Comparison of ENCODE assay signal across 9 mouse cellular contexts in the genomic region with DNA sequence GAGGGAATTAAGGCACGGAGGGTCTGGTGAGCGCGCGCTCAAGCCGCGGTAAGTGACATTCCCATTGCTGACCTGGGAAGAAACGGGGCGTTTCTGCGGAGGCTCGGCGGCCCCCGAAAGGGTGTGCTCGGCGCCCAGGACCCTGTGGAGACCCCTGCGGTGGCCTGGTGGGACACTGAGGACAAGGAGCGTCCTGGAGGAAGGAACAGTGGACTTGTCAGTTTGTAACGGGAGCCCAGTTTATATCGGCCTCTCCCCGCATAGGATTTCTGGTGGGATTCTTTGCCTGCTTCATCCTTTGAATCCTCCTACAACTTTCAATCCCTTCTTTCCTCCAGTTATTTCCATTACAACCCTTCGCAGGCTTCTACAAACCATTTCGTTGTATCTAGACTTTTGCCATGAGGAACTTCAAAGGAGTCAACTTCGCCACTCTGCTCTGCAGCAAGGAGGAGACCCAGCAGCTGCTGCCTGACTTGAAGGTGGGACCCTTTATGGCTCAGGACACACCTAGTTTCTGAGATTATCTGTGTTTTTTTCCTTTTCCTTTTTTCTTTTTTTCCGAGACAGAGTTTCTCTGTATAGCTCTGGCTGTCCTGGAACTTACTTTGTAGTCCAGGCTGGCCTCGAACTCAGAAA. TPM values are rescaled to one million over a fixed set of nuclear protein-coding genes. Genes with fewer than 3 reads are reported as not detected.
DNase-seq lines count a peak whose midpoint lies in the region; ATAC-seq and TF ChIP-seq lines count a peak whose summit lies in the region.
"Had no signal": no experiment of that assay in that cellular context is flagged by ENCODE, and none has a peak within 500 bp of the region (broad histone marks: within the 10 kb centered on the region; RNA-seq: fewer than 3 reads in every experiment).

No protein-coding gene starts in this region.

- peak overlapping the region; percentile 57 for H3K9ac ChIP-seq in intestine, embryonic 15.5 days

- peak overlapping the region; percentile 48 for H3K4me3 ChIP-seq in left cerebral cortex, adult 2 months
- H3K4me3 ChIP-seq in embryonic facial prominence, embryonic 10.5 days: peak overlapping the region; percentile 89
- peak overlapping the region; percentile 71 for H3K4me3 ChIP-seq in intestine, embryonic 15.5 days (replicated peaks)

- TF ChIP-seq CTCF in left cerebral cortex, adult 2 months (IDR thresholded peaks at IDR 0.05): no peak

- no peaks in the 10 kb centered on the region for H3K9me3 ChIP-seq in embryonic facial prominence, embryonic 10.5 days
- no peaks in the 10 kb centered on the region for H3K9me3 ChIP-seq in intestine, embryonic 15.5 days

- peak overlapping the region; percentile 84 for H3K4me2 ChIP-seq in intestine, embryonic 15.5 days (replicated peaks)

- ATAC-seq in intestine, embryonic 15.5 days: peak; percentile 60

- no peak overlapping the region for H3K27ac ChIP-seq in left cerebral cortex, adult 2 months
- H3K27ac ChIP-seq in embryonic facial prominence, embryonic 10.5 days (replicated peaks): peak overlapping the region; percentile 82
- peak overlapping the region; percentile 29; the same call in 1 of the 2 replicates for H3K27ac ChIP-seq in intestine, embryonic 15.5 days

- H3K27me3 ChIP-seq in embryonic facial prominence, embryonic 10.5 days (replicated peaks; ENCODE audit: low read depth, poor library complexity, severe bottlenecking): no peaks in the 10 kb centered on the region
- no peaks in the 10 kb centered on the region for H3K27me3 ChIP-seq in intestine, embryonic 15.5 days (replicated peaks)

- intact Hi-C loops in left cerebral cortex, adult 2 months (cut with DNase I): no loop called here
- intact Hi-C loops in left cerebral cortex, postnatal 14 days (cut with DNase I): no loop called here

- H3K36me3 ChIP-seq in embryonic facial prominence, embryonic 10.5 days (replicated peaks): peaks cover 37% of the 10 kb centered on the region
- peaks cover 11% of the 10 kb centered on the region; the same call in 1 of the 2 replicates for H3K36me3 ChIP-seq in intestine, embryonic 15.5 days

- DNase-seq in left cerebral cortex, adult 2 months (ENCODE audit: extremely low spot score in 1 of 2, low spot score in 2 of 2): no peak
- DNase-seq in left cerebral cortex, postnatal 14 days (ENCODE audit: low spot score in 2 of 2): no peak
- DNase-seq in embryonic facial prominence, embryonic 10.5 days (ENCODE audit: low spot score): no peak
- DNase-seq in naive thymus-derived CD4-positive, alpha-beta T cell, adult 2 months (ENCODE audit: low read depth): peak; percentile 32
- no peak for DNase-seq in adrenal gland, adult (ENCODE audit: inconsistent age in 2 of 2, low spot score in 1 of 2)
- no peak for DNase-seq in thymus, postnatal 14 days
- no peak for DNase-seq in layer of hippocampus, postnatal 36 days

- H3K4me1 ChIP-seq in embryonic facial prominence, embryonic 10.5 days: peaks cover 20% of the 10 kb centered on the region
- H3K4me1 ChIP-seq in intestine, embryonic 15.5 days (replicated peaks): peaks cover 7% of the 10 kb centered on the region; the same call in 1 of the 2 replicates

- WGBS in embryonic facial prominence, embryonic 10.5 days: 5% methylated on average over 24 of the region's 24 CpGs
- WGBS in intestine, embryonic 15.5 days: 4% methylated on average over 24 of the region's 24 CpGs

RNA-seq across cellular contexts. Expression of a gene that starts 0.4 kb away (rescaled TPM):
- total RNA-seq in left cerebral cortex, adult 2 months (2021): 1 to 10 TPM; 1.1 to 1.5 TPM
- total RNA-seq in left cerebral cortex, postnatal 14 days (2021): 1 to 10 TPM; 1.8 to 2.3 TPM
- 55.4 and 57.6 TPM in 2 replicates for polyA plus RNA-seq in embryonic facial prominence, embryonic 10.5 days (2016; fragmentation: Nextera tagmentation; extraction: Ambion mirVana)
- polyA plus RNA-seq in intestine, embryonic 15.5 days (2015; fragmentation: Nextera tagmentation; extraction: Ambion mirVana): 18.3 and 19.7 TPM in 2 replicates
- total RNA-seq in layer of hippocampus, postnatal 36 days (2021): 1 to 10 TPM; 1.4 to 1.8 TPM

RNA-seq across cellular contexts. Expression of a gene that starts 17.2 kb away (rescaled TPM):
- total RNA-seq in left cerebral cortex, adult 2 months (2021): 10 to 100 TPM; 40.6 to 42.8 TPM
- 10 to 100 TPM; 36.8 to 40.6 TPM for total RNA-seq in left cerebral cortex, postnatal 14 days (2021)
- polyA plus RNA-seq in embryonic facial prominence, embryonic 10.5 days (2016; fragmentation: Nextera tagmentation; extraction: Ambion mirVana): 63.2 and 66.4 TPM in 2 replicates
- polyA plus RNA-seq in intestine, embryonic 15.5 days (2015; fragmentation: Nextera tagmentation; extraction: Ambion mirVana): 66.2 and 67.9 TPM in 2 replicates
- 10 to 100 TPM; 33.9 to 37.3 TPM for total RNA-seq in layer of hippocampus, postnatal 36 days (2021)

RNA-seq across cellular contexts. Expression of a gene that starts 26.1 kb away (rescaled TPM):
- not detected for total RNA-seq in left cerebral cortex, adult 2 months (2021)
- not detected for total RNA-seq in left cerebral cortex, postnatal 14 days (2021)
- polyA plus RNA-seq in embryonic facial prominence, embryonic 10.5 days (2016; fragmentation: Nextera tagmentation; extraction: Ambion mirVana): 0.75 and 1.3 TPM in 2 replicates
- 0.08 and 0.14 TPM in 2 replicates for polyA plus RNA-seq in intestine, embryonic 15.5 days (2015; fragmentation: Nextera tagmentation; extraction: Ambion mirVana)
- total RNA-seq in layer of hippocampus, postnatal 36 days (2021): not detected
- total RNA-seq: adrenal gland, postnatal 36 days had no signal

RNA-seq across cellular contexts. Expression of a gene that starts 29.4 kb away (rescaled TPM):
- total RNA-seq in left cerebral cortex, adult 2 months (2021): 100 to 1,000 TPM; 408 to 428 TPM
- total RNA-seq in left cerebral cortex, postnatal 14 days (2021): 100 to 1,000 TPM; 313 to 315 TPM
- 353 and 356 TPM in 2 replicates for polyA plus RNA-seq in embryonic facial prominence, embryonic 10.5 days (2016; fragmentation: Nextera tagmentation; extraction: Ambion mirVana)
- polyA plus RNA-seq in intestine, embryonic 15.5 days (2015; fragmentation: Nextera tagmentation; extraction: Ambion mirVana): 306 and 309 TPM in 2 replicates
- total RNA-seq in layer of hippocampus, postnatal 36 days (2021): 100 to 1,000 TPM; 400 to 436 TPM

RNA-seq across cellular contexts. Expression of a gene that starts 35.0 kb away (rescaled TPM):
- total RNA-seq in left cerebral cortex, adult 2 months (2021): 10 to 100 TPM; 65.1 to 67.9 TPM
- total RNA-seq in left cerebral cortex, postnatal 14 days (2021): 10 to 100 TPM; 48.2 to 51.4 TPM
- 123 and 126 TPM in 2 replicates for polyA plus RNA-seq in embryonic facial prominence, embryonic 10.5 days (2016; fragmentation: Nextera tagmentation; extraction: Ambion mirVana)
- polyA plus RNA-seq in intestine, embryonic 15.5 days (2015; fragmentation: Nextera tagmentation; extraction: Ambion mirVana): 77.8 and 88.4 TPM in 2 replicates
- 10 to 100 TPM; 65.9 to 69.8 TPM for total RNA-seq in layer of hippocampus, postnatal 36 days (2021)
